Mouse (Mus musculus) cerebellum, adult 2 months (tissue): ENCODE data around the gene Stx11.

Source experiments
- CTCF ChIP-seq: fragments of 200-500 bp; IDR thresholded peaks from 2 replicates; pipeline ENCODE4 v1.5.1; 2011; ENCODE audit warnings: low read depth, mild to moderate bottlenecking, control low read depth, low read length, moderate library complexity, borderline replicate concordance; ENCODE audit not compliant: insufficient read depth
- POLR2A ChIP-seq: fragments of 200-500 bp; IDR thresholded peaks from 2 replicates; pipeline ENCODE4 v1.6.1; 2011; ENCODE audit warnings: low read length, control low read depth, borderline replicate concordance; ENCODE audit not compliant: insufficient read depth

- TF ChIP-seq CTCF = no peak
- no peak for TF ChIP-seq POLR2A
These were observed 13.7 kb upstream of the Stx11 start for GRCm38 (mm10) chr10:12977787-12978212.
